Mouse (Mus musculus) ovary, postnatal 36 days (tissue): ENCODE results near the gene Gm10272.
"Not testable (repeated sequence)": the region's sequence is repeated elsewhere in the genome, so short reads cannot be mapped to it uniquely, and the experiment has no call there.

Source experiments
- DNase-seq: peaks from one replicate; pipeline ENCODE4 v3.0.0; 2022; ENCODE audit warnings: low spot score, mixed read lengths

The Gm10272 gene

GRCm38 (mm10) chr10:77728280-77728679 is 21.9 kb downstream of the Gm10272 start:
- no peak for DNase-seq

- no peak for DNase-seq
Observed at GRCm38 (mm10) chr10:77729241-77729640, 22.8 kb downstream of the Gm10272 start.

- DNase-seq, result no peak
Observed at GRCm38 (mm10) chr10:77735928-77736327, 29.5 kb downstream of the Gm10272 start.

GRCm38 (mm10) chr10:77738929-77739328 is 32.5 kb downstream of the Gm10272 start:
- DNase-seq, result no peak

- not testable (repeated sequence) for DNase-seq
Observed at GRCm38 (mm10) chr10:77741924-77742688, 35.7 kb downstream of the Gm10272 start, which contains the start of gene Gm18596. TSS of gene Gm18596 (minus strand) at chr10:77742638.

- not testable (repeated sequence) for DNase-seq
Observed at GRCm38 (mm10) chr10:77750686-77751085, 44.3 kb downstream of the Gm10272 start.

GRCm38 (mm10) chr10:77751254-77751653 is 44.8 kb downstream of the Gm10272 start, which contains the start of gene Gm9736:
TSS of gene Gm9736 (minus strand) at chr10:77751354.
- not testable (repeated sequence) for DNase-seq

- DNase-seq, result not testable (repeated sequence)
Observed at GRCm38 (mm10) chr10:77752312-77752711, 45.9 kb downstream of the Gm10272 start.

GRCm38 (mm10) chr10:77753448-77753847 is 47.0 kb downstream of the Gm10272 start:
- DNase-seq, result no peak
